Mouse (Mus musculus) midbrain, embryonic 11.5 days (tissue): ENCODE results near the gene Gm1123. TPM values are rescaled to one million over a fixed set of nuclear protein-coding genes. Genes with fewer than 3 reads are reported as not detected.
A peak's percentile ranks its signal among the peaks of the same experiment; 100 is the strongest.

Experiments used
- ATAC-seq: fragments of 200-750 bp; cut with Nextera tagmentation; 2 replicates; pipeline ENCODE4 v1.8.0; 2017; ENCODE audit warnings: moderate TSS enrichment, moderate library complexity; ENCODE audit not compliant: low FRiP score
- DNase-seq: peaks from one replicate; pipeline ENCODE4 v3.0.0; 2015; ENCODE audit warnings: low spot score; ENCODE audit errors: missing footprints
- H3K27ac ChIP-seq: fragments of 300-500 bp; sonication (generic); 2 replicates; pipeline ENCODE4 v1.5.1; 2014; ENCODE audit warnings: low read depth, low read length
- H3K27me3 ChIP-seq: fragments of 300-500 bp; sonication (generic); 2 replicates; pipeline ENCODE4 v1.6.1; 2014; ENCODE audit warnings: mild to moderate bottlenecking, low read length, moderate library complexity, mixed read lengths; ENCODE audit not compliant: control insufficient read depth, insufficient read depth
- H3K36me3 ChIP-seq: fragments of 300-500 bp; sonication (generic); 2 replicates; pipeline ENCODE4 v1.6.1; 2014; ENCODE audit warnings: mild to moderate bottlenecking, low read length, moderate library complexity, mixed read lengths; ENCODE audit not compliant: control insufficient read depth, insufficient read depth
- H3K4me1 ChIP-seq: fragments of 300-500 bp; sonication (generic); 2 replicates; pipeline ENCODE4 v1.6.1; 2014; ENCODE audit warnings: low read length; ENCODE audit not compliant: control insufficient read depth, insufficient read depth
- H3K4me2 ChIP-seq: fragments of 300-500 bp; sonication (generic); 2 replicates; pipeline ENCODE4 v1.6.1; 2014; ENCODE audit warnings: mild to moderate bottlenecking, moderate library complexity
- H3K4me3 ChIP-seq: fragments of 300-500 bp; sonication (generic); 2 replicates; pipeline ENCODE4 v1.5.1; 2014; ENCODE audit warnings: low read depth, low read length
- H3K9ac ChIP-seq: fragments of 300-500 bp; sonication (generic); 2 replicates; pipeline ENCODE4 v1.6.1; 2014; ENCODE audit warnings: low read length
- H3K9me3 ChIP-seq: fragments of 300-500 bp; sonication (generic); 2 replicates; pipeline ENCODE4 v1.6.1; 2016; ENCODE audit warnings: low read length; ENCODE audit not compliant: control insufficient read depth
- WGBS: fragments of 180-500 bp; shearing (Covaris S2); extraction: QIAGEN DNeasy Blood & Tissue Kit; methylation state at CpG from one replicate; pipeline ENCODE4 v1.1.7; 2014; 5-methylcytosine and 5-hydroxymethylcytosine counted together
- polyA plus RNA-seq: library from polyadenylated mRNA; unstranded; fragments of >200 nt; fragmentation: Nextera tagmentation; extraction: Ambion mirVana; gene quantifications from 2 replicates; pipeline ENCODE4 v1.2.1, GENCODE M21; 2014

Gene Gm1123
- polyA plus RNA-seq, 1 experiment from 2014 or later: 0.08 TPM

- WGBS: 77% methylated on average over 6 of the region's 6 CpGs
- H3K4me2 ChIP-seq: no peak overlapping the region
- no peak for ATAC-seq
- no peak overlapping the region for H3K27ac ChIP-seq
- H3K4me3 ChIP-seq: no peak overlapping the region
- no peaks in the 10 kb centered on the region for H3K27me3 ChIP-seq
- H3K9ac ChIP-seq: no peak overlapping the region
- H3K9me3 ChIP-seq: no peaks in the 10 kb centered on the region
- DNase-seq: peak; percentile 1
- H3K36me3 ChIP-seq: no peaks in the 10 kb centered on the region
- no peaks in the 10 kb centered on the region for H3K4me1 ChIP-seq
These were observed 14.2 kb upstream of the Gm1123 start for GRCm38 (mm10) chr9:99049760-99050159.

DNA sequence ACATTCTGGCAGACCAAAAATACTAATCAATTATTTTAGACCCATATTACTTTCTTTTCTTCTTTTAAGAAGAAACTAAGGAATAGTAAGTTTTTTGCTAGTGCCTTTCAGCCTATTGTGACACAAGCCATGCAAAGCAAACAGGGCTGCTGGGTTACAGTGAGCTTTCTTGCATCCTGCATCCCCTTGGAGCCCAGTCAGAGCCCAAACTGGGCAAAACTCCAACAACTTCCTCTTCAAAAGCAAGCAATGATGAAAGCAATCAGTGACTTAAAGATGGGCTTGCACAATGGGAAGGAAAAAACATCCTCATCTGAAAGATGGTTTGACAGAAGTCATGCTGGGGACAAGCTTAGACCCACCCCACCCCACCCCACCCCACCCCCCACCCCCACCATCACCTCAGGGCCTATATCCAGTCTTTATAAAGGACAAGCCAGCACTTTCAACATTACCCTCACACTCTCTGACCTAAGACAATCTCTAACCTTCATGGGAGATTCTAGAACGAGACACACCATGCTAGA, 13.3 kb upstream of the Gm1123 start:
- no peak overlapping the region for H3K4me2 ChIP-seq
- no peak overlapping the region for H3K27ac ChIP-seq
- no peak overlapping the region for H3K4me3 ChIP-seq
- H3K36me3 ChIP-seq: no peaks in the 10 kb centered on the region
- ATAC-seq (no peak), DNase-seq (peak; percentile 44)
- H3K4me1 ChIP-seq: no peaks in the 10 kb centered on the region
- H3K27me3 ChIP-seq: no peaks in the 10 kb centered on the region
- WGBS: 91% methylated on average over 1 of the region's 1 CpGs
- no peak overlapping the region for H3K9ac ChIP-seq
- no peaks in the 10 kb centered on the region for H3K9me3 ChIP-seq

GRCm38 (mm10) chr9:99044761-99045160, 9.2 kb upstream of the Gm1123 start:
- Histone ChIP-seq H3K4me2 (no peak overlapping the region), H3K9ac (no peak overlapping the region), H3K36me3 (no peaks in the 10 kb centered on the region), H3K9me3 (no peaks in the 10 kb centered on the region), H3K4me1 (no peaks in the 10 kb centered on the region), H3K27me3 (no peaks in the 10 kb centered on the region), H3K27ac (no peak overlapping the region), H3K4me3 (no peak overlapping the region)
- DNase-seq: no peak
- 88% methylated on average over 8 of the region's 8 CpGs for WGBS
- no peak for ATAC-seq

- no peaks in the 10 kb centered on the region for H3K27me3 ChIP-seq
- no peak overlapping the region for H3K4me3 ChIP-seq
- no peaks in the 10 kb centered on the region for H3K4me1 ChIP-seq
- no peak overlapping the region for H3K4me2 ChIP-seq
- H3K9me3 ChIP-seq: no peaks in the 10 kb centered on the region
- WGBS: 91% methylated on average over 4 of the region's 4 CpGs
- ATAC-seq (no peak), DNase-seq (peak; percentile 35)
- H3K9ac ChIP-seq: no peak overlapping the region
- no peak overlapping the region for H3K27ac ChIP-seq
- H3K36me3 ChIP-seq: no peaks in the 10 kb centered on the region
These were observed 7.1 kb upstream of the Gm1123 start for GRCm38 (mm10) chr9:99042641-99043040.

DNA sequence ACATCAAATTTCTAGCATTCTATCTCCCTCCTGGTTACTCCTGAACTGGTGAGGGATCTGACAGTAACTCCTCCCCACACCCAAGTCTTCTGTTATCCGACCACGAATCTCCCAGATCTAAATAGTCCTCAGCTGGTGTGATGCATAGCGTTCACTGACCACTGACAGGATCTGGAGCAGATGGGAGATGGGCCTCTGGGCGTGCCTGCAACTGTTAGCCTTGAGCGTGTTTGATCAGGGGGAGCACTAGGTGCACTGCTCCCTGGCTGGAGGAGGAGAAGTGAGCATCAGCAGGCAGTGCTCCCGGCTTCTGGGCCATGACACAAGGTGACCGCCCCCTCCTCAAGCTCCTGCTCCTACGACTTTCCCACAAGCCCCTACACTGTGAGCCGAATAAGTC, 6.5 kb upstream of the Gm1123 start:
- Histone ChIP-seq H3K4me2 (no peak overlapping the region), H3K9ac (no peak overlapping the region), H3K4me1 (no peaks in the 10 kb centered on the region), H3K4me3 (no peak overlapping the region), H3K9me3 (no peaks in the 10 kb centered on the region), H3K36me3 (no peaks in the 10 kb centered on the region), H3K27me3 (no peaks in the 10 kb centered on the region), H3K27ac (no peak overlapping the region)
- peak; percentile 54 for DNase-seq
- 90% methylated on average over 9 of the region's 9 CpGs for WGBS
- no peak for ATAC-seq

- Histone ChIP-seq H3K4me1 (no peaks in the 10 kb centered on the region), H3K36me3 (no peaks in the 10 kb centered on the region), H3K9ac (no peak overlapping the region), H3K9me3 (no peaks in the 10 kb centered on the region), H3K4me3 (no peak overlapping the region), H3K4me2 (no peak overlapping the region), H3K27ac (no peak overlapping the region), H3K27me3 (no peaks in the 10 kb centered on the region)
- ATAC-seq: no peak
- 89% methylated on average over 8 of the region's 8 CpGs for WGBS
- peak; percentile 81 for DNase-seq
These were observed 1.4 kb downstream of the Gm1123 start for GRCm38 (mm10) chr9:99034111-99034510.

DNA sequence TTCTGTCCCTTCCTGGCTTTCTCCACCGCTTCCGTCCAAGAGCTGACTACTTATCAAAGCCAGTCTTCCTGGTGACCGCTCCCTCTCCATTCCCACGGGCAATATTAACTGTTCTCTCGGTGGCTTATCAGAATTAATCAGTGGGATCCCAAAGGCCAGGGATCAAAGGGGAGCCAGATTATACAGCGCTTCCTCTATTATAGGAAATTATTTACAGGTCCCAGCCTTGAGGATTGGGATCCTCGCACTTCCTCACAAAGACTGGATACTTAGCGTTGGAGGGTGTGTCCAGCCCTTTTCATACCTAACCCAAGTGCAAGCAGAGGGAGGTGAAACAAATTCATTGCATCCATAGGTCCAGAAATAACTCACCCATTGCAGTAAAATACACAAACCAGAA, 3.5 kb downstream of the Gm1123 start:
- Histone ChIP-seq H3K36me3 (no peaks in the 10 kb centered on the region), H3K4me1 (no peaks in the 10 kb centered on the region), H3K4me2 (no peak overlapping the region), H3K27me3 (no peaks in the 10 kb centered on the region), H3K27ac (no peak overlapping the region), H3K9ac (no peak overlapping the region), H3K4me3 (no peak overlapping the region), H3K9me3 (no peaks in the 10 kb centered on the region)
- DNase-seq (peak; percentile 75), ATAC-seq (no peak)
- WGBS: 79% methylated on average over 8 of the region's 8 CpGs

GRCm38 (mm10) chr9:99021751-99022150, 13.8 kb downstream of the Gm1123 start:
- DNase-seq (peak; percentile 76), ATAC-seq (no peak)
- Histone ChIP-seq H3K4me1 (no peaks in the 10 kb centered on the region), H3K9ac (no peak overlapping the region), H3K27ac (no peak overlapping the region), H3K4me3 (no peak overlapping the region), H3K27me3 (no peaks in the 10 kb centered on the region), H3K9me3 (no peaks in the 10 kb centered on the region), H3K4me2 (no peak overlapping the region), H3K36me3 (no peaks in the 10 kb centered on the region)
- 88% methylated on average over 4 of the region's 4 CpGs for WGBS

DNA sequence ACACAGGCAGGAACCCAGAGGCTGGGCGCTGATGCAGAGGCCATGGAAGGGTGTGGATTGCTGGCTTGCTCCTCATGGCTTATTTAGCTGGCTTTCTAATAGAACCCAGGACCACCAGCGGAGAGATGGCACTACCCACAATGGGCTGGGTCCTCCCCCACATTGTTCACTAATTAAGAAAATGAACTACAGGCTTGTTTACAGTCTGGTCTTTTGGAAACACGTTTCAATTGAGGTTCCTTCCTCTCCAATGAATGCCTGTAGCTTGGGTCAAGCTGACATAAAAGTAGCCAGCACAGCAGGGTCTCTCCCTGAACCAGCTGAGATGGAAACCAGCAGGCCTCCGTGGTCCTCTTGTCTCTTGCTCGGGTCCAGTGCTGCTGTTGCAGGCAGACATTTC, 14.3 kb downstream of the Gm1123 start:
- Histone ChIP-seq H3K36me3 (no peaks in the 10 kb centered on the region), H3K4me2 (no peak overlapping the region)
- DNase-seq: peak; percentile 60

GRCm38 (mm10) chr9:99017679-99018078, 17.8 kb downstream of the Gm1123 start:
- H3K27me3 ChIP-seq: no peaks in the 10 kb centered on the region
- no peak overlapping the region for H3K9ac ChIP-seq
- H3K27ac ChIP-seq: no peak overlapping the region
- DNase-seq (no peak), ATAC-seq (no peak)
- WGBS: 90% methylated on average over 6 of the region's 6 CpGs
- no peak overlapping the region for H3K4me2 ChIP-seq
- no peaks in the 10 kb centered on the region for H3K36me3 ChIP-seq
- no peaks in the 10 kb centered on the region for H3K9me3 ChIP-seq
- no peaks in the 10 kb centered on the region for H3K4me1 ChIP-seq
- no peak overlapping the region for H3K4me3 ChIP-seq

More for the DNA sequence above, 14.3 kb downstream of the Gm1123 start:
- Histone ChIP-seq H3K9me3 (no peaks in the 10 kb centered on the region), H3K27me3 (no peaks in the 10 kb centered on the region), H3K9ac (no peak overlapping the region), H3K27ac (no peak overlapping the region), H3K4me3 (no peak overlapping the region), H3K4me1 (no peaks in the 10 kb centered on the region)
- ATAC-seq: no peak
- WGBS: 33% methylated on average over 5 of the region's 5 CpGs
